Mouse (Mus musculus): ENCODE results near the gene Baiap2l2. TPM values are rescaled to one million over a fixed set of nuclear protein-coding genes. Genes with fewer than 3 reads are reported as not detected.
"Not testable (repeated sequence)": the region's sequence is repeated elsewhere in the genome, so short reads cannot be mapped to it uniquely, and the experiment has no call there.

Baiap2l2 gene
- total RNA-seq, 2 experiments from 2014 or later = 0.50 TPM; not detected in 1

GRCm38 (mm10) chr15:79225780-79226179, 59.6 kb downstream of the Baiap2l2 start:
- not testable (repeated sequence) for DNase-seq
- intact Hi-C loops (cut with DNase I) = loop anchor here (2.0 kb wide), 1 partner anchor 381 kb away; no protein-coding TSS in a partner anchor

- DNase-seq = peak; percentile 90 to 91
- intact Hi-C loops (cut with DNase I) = loop anchor here (1.0 to 5.0 kb wide), 3 partner anchors 243 to 438 kb away; no protein-coding TSS in a partner anchor
Observed at GRCm38 (mm10) chr15:79224685-79225084, 60.7 kb downstream of the Baiap2l2 start.

GRCm38 (mm10) chr15:79223641-79224040, 61.7 kb downstream of the Baiap2l2 start:
- DNase-seq = no peak
- intact Hi-C loops (cut with DNase I) = loop anchor here (1.0 to 5.0 kb wide), 3 partner anchors 244 to 439 kb away; no protein-coding TSS in a partner anchor

GRCm38 (mm10) chr15:79219572-79219971, 65.8 kb downstream of the Baiap2l2 start:
- intact Hi-C loops (cut with DNase I) = no loop called here
- DNase-seq = no peak

- DNase-seq = no peak
- intact Hi-C loops (cut with DNase I) = no loop called here
Observed at GRCm38 (mm10) chr15:79216191-79216590, 69.1 kb downstream of the Baiap2l2 start.

- no peak for DNase-seq
- intact Hi-C loops (cut with DNase I) = no loop called here
Observed at GRCm38 (mm10) chr15:79213591-79213990, 71.7 kb downstream of the Baiap2l2 start.

GRCm38 (mm10) chr15:79212750-79213446, 72.4 kb downstream of the Baiap2l2 start:
- no peak for DNase-seq
- intact Hi-C loops (cut with DNase I) = no loop called here

- intact Hi-C loops (cut with DNase I) = no loop called here
- no peak for DNase-seq
Observed at GRCm38 (mm10) chr15:79210357-79210756, 75.0 kb downstream of the Baiap2l2 start.

GRCm38 (mm10) chr15:79208758-79209439, 76.4 kb downstream of the Baiap2l2 start:
- intact Hi-C loops (cut with DNase I) = no loop called here
- peak in 1 of 2 experiments; percentile 48 for DNase-seq

GRCm38 (mm10) chr15:79208211-79208610, 77.1 kb downstream of the Baiap2l2 start:
- intact Hi-C loops (cut with DNase I) = no loop called here
- no peak for DNase-seq

Other genes starting within 250 kb of the Baiap2l2 start
- gene Galr3, start 243.7 kb downstream of the Baiap2l2 start, total RNA-seq (2021) = not detected
- 1 to 10 TPM; 7.7 to 8.1 TPM for gene Ankrd54, start 222.6 kb downstream of the Baiap2l2 start, total RNA-seq (2021)
- 10 to 100 TPM; 71.6 to 72.7 TPM for gene Eif3l, start 210.4 kb downstream of the Baiap2l2 start, total RNA-seq (2021)
- 10 to 100 TPM; 39.0 to 50.1 TPM for gene Micall1, start 176.6 kb downstream of the Baiap2l2 start, total RNA-seq (2021)
- gene Polr2f, start 144.5 kb downstream of the Baiap2l2 start, total RNA-seq (2021) = 100 to 1,000 TPM; 132 to 146 TPM
- 1 to 10 TPM; 1.3 to 2.8 TPM for gene 1700088E04Rik, start 144.3 kb downstream of the Baiap2l2 start, total RNA-seq (2021)
- gene Sox10, start 120.3 kb downstream of the Baiap2l2 start, total RNA-seq (2021) = 1 to 10 TPM; 1.4 to 1.6 TPM
- gene Pick1, start 56.4 kb downstream of the Baiap2l2 start, total RNA-seq (2021) = 10 to 100 TPM; 22.4 to 24.1 TPM
- under 1 TPM; 0.89 to 0.95 TPM for gene Gm49486, start 56.1 kb downstream of the Baiap2l2 start, total RNA-seq (2021)
- gene Slc16a8, start 30.8 kb downstream of the Baiap2l2 start, total RNA-seq (2021) = under 1 TPM; 0.53 to 0.62 TPM
- 1 to 10 TPM; 8.1 to 8.7 TPM for gene Pla2g6, start 42.9 kb upstream of the Baiap2l2 start, total RNA-seq (2021)
- 10 to 100 TPM in 1 of 2 experiments, 1 to 10 TPM in 1; 9.0 to 10.5 TPM for gene Maff, start 61.1 kb upstream of the Baiap2l2 start, total RNA-seq (2021)
- 10 to 100 TPM; 37.0 to 43.0 TPM for gene Tmem184b, start 118.0 kb upstream of the Baiap2l2 start, total RNA-seq (2021)
- gene Csnk1e, start 170.0 kb upstream of the Baiap2l2 start, total RNA-seq (2021) = 10 to 100 TPM; 55.8 to 60.5 TPM
- gene Kcnj4, start 219.7 kb upstream of the Baiap2l2 start, total RNA-seq (2021) = under 1 TPM in 1 of 2 experiments, not detected in 1; 0.11 TPM
- 1 to 10 TPM; 6.5 to 7.2 TPM for gene Kdelr3, start 230.9 kb upstream of the Baiap2l2 start, total RNA-seq (2021)